Mouse (Mus musculus) spleen, adult 2 months (tissue): Measurements from ENCODE around the gene Marc1.

Source experiments
- CTCF ChIP-seq: fragments of 200-500 bp; IDR thresholded peaks from 2 replicates; pipeline ENCODE4 v1.5.1; 2011; ENCODE audit warnings: mild to moderate bottlenecking, inconsistent platforms; ENCODE audit not compliant: insufficient read depth, insufficient read length, insufficient replicate concordance; ENCODE audit errors: extremely low read depth
- POLR2A ChIP-seq: fragments of 200-500 bp; IDR thresholded peaks from 2 replicates; pipeline ENCODE4 v1.6.1; 2011; ENCODE audit warnings: low read depth, low read length, inconsistent platforms

DNA sequence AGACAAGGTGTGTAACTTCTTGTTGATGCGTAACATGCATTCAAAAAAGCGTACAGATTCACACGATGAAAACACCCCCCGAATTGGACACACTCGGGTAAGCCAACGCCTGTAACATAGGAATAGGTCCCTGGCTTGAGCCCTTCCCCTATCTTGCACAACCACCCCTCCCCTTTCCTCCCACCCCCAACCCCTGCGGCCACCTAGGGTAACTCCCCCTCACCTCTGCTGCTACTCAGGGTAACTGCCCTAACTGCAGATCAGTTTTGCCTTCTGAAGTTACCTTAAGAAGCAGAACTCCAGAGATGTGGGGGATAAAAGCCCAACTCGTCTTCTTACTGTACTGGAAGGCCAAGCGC is 39.2 kb downstream of the Marc1 start:
- TF ChIP-seq POLR2A (no peak), CTCF (no peak)
